Mouse (Mus musculus): ENCODE results near the gene Lrrc30. TPM values are rescaled to one million over a fixed set of nuclear protein-coding genes. Genes with fewer than 3 reads are reported as not detected.

Gene Lrrc30
- total RNA-seq (2023): not detected

GRCm38 (mm10) chr17:67632676-67633339 is at the start of gene Lrrc30:
Gene Lrrc30, minus strand, starts transcription at chr17:67632723.

Other genes with a start within 250 kb of the Lrrc30 start
- not detected for gene Lama1, start 64.5 kb upstream of the Lrrc30 start, total RNA-seq (2023)